Mouse (Mus musculus) intestine, embryonic 14.5 days (tissue): ENCODE measurements around the gene Ndfip2. TPM values are rescaled to one million over a fixed set of nuclear protein-coding genes. Genes with fewer than 3 reads are reported as not detected.

Experiments
- ATAC-seq: fragments of 200-750 bp; cut with Nextera tagmentation; replicated peaks from 2 replicates; pipeline ENCODE4 v1.8.0; 2017; ENCODE audit warnings: low read depth, moderate number of reproducible peaks, moderate TSS enrichment, moderate library complexity; ENCODE audit not compliant: low FRiP score, low TSS enrichment
- DNase-seq: peaks from one replicate; pipeline ENCODE4 v3.0.0-alpha.2; 2018; ENCODE audit warnings: low spot score
- H3K27ac ChIP-seq: fragments of 300-500 bp; sonication (generic); 2 replicates; pipeline ENCODE4 v1.5.1; 2014; ENCODE audit warnings: low read depth, mild to moderate bottlenecking, control low read depth
- H3K27me3 ChIP-seq: fragments of 300-500 bp; sonication (generic); replicated peaks from 2 replicates; pipeline ENCODE4 v1.6.1; 2014; ENCODE audit warnings: low read length, control low read depth; ENCODE audit not compliant: control insufficient read depth, insufficient read depth
- H3K36me3 ChIP-seq: fragments of 300-500 bp; sonication (generic); 2 replicates; pipeline ENCODE4 v1.6.1; 2014; ENCODE audit warnings: low read length, control low read depth; ENCODE audit not compliant: control insufficient read depth, insufficient read depth
- H3K4me1 ChIP-seq: fragments of 300-500 bp; sonication (generic); replicated peaks from 2 replicates; pipeline ENCODE4 v1.6.1; 2014; ENCODE audit warnings: low read length, control low read depth, mixed read lengths; ENCODE audit not compliant: control insufficient read depth, insufficient read depth
- H3K4me2 ChIP-seq: fragments of 300-500 bp; sonication (generic); 2 replicates; pipeline ENCODE4 v1.6.1; 2014; ENCODE audit warnings: low read length
- H3K4me3 ChIP-seq: fragments of 300-500 bp; sonication (generic); 2 replicates; pipeline ENCODE4 v1.5.1; 2014; ENCODE audit warnings: low read depth, low read length, control low read depth, mixed read lengths
- H3K9ac ChIP-seq: fragments of 300-500 bp; sonication (generic); 2 replicates; pipeline ENCODE4 v1.6.1; 2014; ENCODE audit warnings: mild to moderate bottlenecking, low read length
- H3K9me3 ChIP-seq: fragments of 300-500 bp; sonication (generic); 2 replicates; pipeline ENCODE4 v1.6.1; 2016; ENCODE audit warnings: low read length, control low read depth; ENCODE audit not compliant: control insufficient read depth
- WGBS: fragments of 180-500 bp; shearing (Covaris S2); extraction: QIAGEN DNeasy Blood & Tissue Kit; methylation state at CpG from one replicate; pipeline ENCODE4 v1.1.7; 2014; 5-methylcytosine and 5-hydroxymethylcytosine counted together
- polyA plus RNA-seq: library from polyadenylated mRNA; unstranded; fragments of >200 nt; fragmentation: Nextera tagmentation; extraction: Ambion mirVana; gene quantifications from 2 replicates; pipeline ENCODE4 v1.2.1, GENCODE M21; 2014

The Ndfip2 gene
- polyA plus RNA-seq, 1 experiment from 2014 or later: 95.3 TPM

- H3K36me3 ChIP-seq: no peaks in the 10 kb centered on the region
- H3K9me3 ChIP-seq: no peaks in the 10 kb centered on the region
- no peaks in the 10 kb centered on the region for H3K27me3 ChIP-seq
- no peak overlapping the region for H3K9ac ChIP-seq
- ATAC-seq: no peak
- peaks cover 4% of the 10 kb centered on the region; the same call in 1 of the 2 replicates for H3K4me1 ChIP-seq
- no peak overlapping the region for H3K4me3 ChIP-seq
- H3K4me2 ChIP-seq: no peak overlapping the region
- 58% methylated on average over 6 of the region's 6 CpGs for WGBS
- DNase-seq: no peak
- no peak overlapping the region for H3K27ac ChIP-seq
These were observed 8.7 kb downstream of the Ndfip2 start for GRCm38 (mm10) chr14:105267095-105267494.

GRCm38 (mm10) chr14:105272030-105272429 is 13.7 kb downstream of the Ndfip2 start:
- Histone ChIP-seq H3K4me3 (no peak overlapping the region), H3K4me1 (peaks cover 5% of the 10 kb centered on the region; the same call in 1 of the 2 replicates), H3K4me2 (no peak overlapping the region), H3K9ac (no peak overlapping the region), H3K36me3 (no peaks in the 10 kb centered on the region), H3K27ac (no peak overlapping the region), H3K9me3 (no peaks in the 10 kb centered on the region), H3K27me3 (no peaks in the 10 kb centered on the region)
- DNase-seq (no peak), ATAC-seq (no peak)
- 84% methylated on average over 6 of the region's 6 CpGs for WGBS

- Histone ChIP-seq H3K4me1 (peaks cover 4% of the 10 kb centered on the region; the same call in 1 of the 2 replicates), H3K27me3 (no peaks in the 10 kb centered on the region), H3K4me3 (no peak overlapping the region), H3K9me3 (no peaks in the 10 kb centered on the region), H3K27ac (no peak overlapping the region), H3K9ac (no peak overlapping the region), H3K36me3 (no peaks in the 10 kb centered on the region), H3K4me2 (no peak overlapping the region)
- ATAC-seq (no peak), DNase-seq (no peak)
- WGBS: 87% methylated on average over 4 of the region's 4 CpGs
These were observed 14.2 kb downstream of the Ndfip2 start for GRCm38 (mm10) chr14:105272539-105272938.

GRCm38 (mm10) chr14:105275196-105275595 is 16.8 kb downstream of the Ndfip2 start:
- ATAC-seq: no peak
- Histone ChIP-seq H3K9ac (no peak overlapping the region), H3K27me3 (no peaks in the 10 kb centered on the region), H3K27ac (no peak overlapping the region), H3K9me3 (no peaks in the 10 kb centered on the region), H3K4me2 (no peak overlapping the region), H3K4me3 (no peak overlapping the region), H3K4me1 (peaks cover 4% of the 10 kb centered on the region; the same call in 1 of the 2 replicates), H3K36me3 (no peaks in the 10 kb centered on the region)
- WGBS: 56% methylated on average over 5 of the region's 5 CpGs
- no peak for DNase-seq

DNA sequence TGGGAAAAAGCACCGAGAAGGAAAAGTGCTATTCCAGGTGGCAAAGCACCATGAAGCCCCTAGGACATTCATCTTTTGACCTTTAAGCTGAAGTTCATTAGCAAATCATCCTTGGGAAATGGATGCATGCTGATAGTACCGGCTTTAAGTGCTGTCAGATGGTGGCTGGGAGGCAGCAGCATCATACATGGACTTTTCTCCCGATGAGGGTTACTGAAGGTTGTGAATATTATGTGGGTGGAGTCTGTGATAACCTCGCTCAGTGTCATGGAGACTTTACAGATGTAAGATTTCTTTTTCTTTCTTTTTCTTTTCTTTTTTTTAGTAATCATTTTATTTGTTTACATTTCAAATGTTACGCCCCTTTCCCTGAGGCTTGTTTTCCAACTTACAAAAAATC is 18.9 kb downstream of the Ndfip2 start:
- DNase-seq (no peak), ATAC-seq (no peak)
- Histone ChIP-seq H3K9ac (no peak overlapping the region), H3K4me3 (no peak overlapping the region), H3K4me1 (peaks cover 7% of the 10 kb centered on the region; the same call in 1 of the 2 replicates), H3K36me3 (no peaks in the 10 kb centered on the region), H3K27me3 (no peaks in the 10 kb centered on the region), H3K9me3 (no peaks in the 10 kb centered on the region), H3K27ac (no peak overlapping the region), H3K4me2 (no peak overlapping the region)
- WGBS: 77% methylated on average over 5 of the region's 5 CpGs

- no peak for DNase-seq
- no peak overlapping the region for H3K27ac ChIP-seq
- no peak overlapping the region for H3K4me2 ChIP-seq
- no peak overlapping the region for H3K4me3 ChIP-seq
- ATAC-seq: no peak
- H3K9ac ChIP-seq: no peak overlapping the region
- no peaks in the 10 kb centered on the region for H3K27me3 ChIP-seq
- 94% methylated on average over 3 of the region's 3 CpGs for WGBS
- 0 out of 2 replicates have a peak, but pooled peaks cover 6% of the 10 kb centered on the region for H3K36me3 ChIP-seq
- H3K4me1 ChIP-seq: peaks cover 4% of the 10 kb centered on the region; the same call in 1 of the 2 replicates
- H3K9me3 ChIP-seq: no peaks in the 10 kb centered on the region
These were observed 25.7 kb downstream of the Ndfip2 start for GRCm38 (mm10) chr14:105284062-105284461.

DNA sequence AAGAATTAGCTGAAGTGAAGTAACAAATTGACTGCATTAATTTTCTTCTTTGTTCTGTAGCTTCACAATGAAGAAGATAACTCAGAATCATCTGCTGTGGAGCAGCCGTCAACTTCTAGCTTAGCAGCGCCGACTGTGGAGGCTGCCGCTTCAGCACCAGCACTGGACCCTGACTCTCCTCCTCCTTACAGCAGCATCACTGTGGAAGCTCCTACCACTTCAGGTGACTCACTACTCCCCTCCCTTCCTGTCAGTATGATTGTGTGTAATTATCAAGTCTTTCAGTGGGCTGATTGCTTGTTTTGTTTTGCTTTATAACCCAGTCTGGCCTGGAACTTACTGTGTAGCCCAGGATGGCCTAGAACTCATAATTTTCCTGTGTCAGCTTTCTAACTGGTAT is 29.2 kb downstream of the Ndfip2 start:
- Histone ChIP-seq H3K4me1 (no peaks in the 10 kb centered on the region), H3K4me2 (no peak overlapping the region), H3K9ac (no peak overlapping the region), H3K36me3 (peaks cover 17% of the 10 kb centered on the region), H3K4me3 (no peak overlapping the region), H3K27me3 (no peaks in the 10 kb centered on the region), H3K27ac (no peak overlapping the region), H3K9me3 (no peaks in the 10 kb centered on the region)
- no peak for ATAC-seq
- WGBS: 94% methylated on average over 4 of the region's 4 CpGs
- DNase-seq: no peak

GRCm38 (mm10) chr14:105287972-105288371 is 29.6 kb downstream of the Ndfip2 start:
- ATAC-seq (no peak), DNase-seq (no peak)
- Histone ChIP-seq H3K27me3 (no peaks in the 10 kb centered on the region), H3K4me3 (no peak overlapping the region), H3K36me3 (peaks cover 20% of the 10 kb centered on the region), H3K9me3 (no peaks in the 10 kb centered on the region), H3K4me1 (no peaks in the 10 kb centered on the region), H3K4me2 (no peak overlapping the region), H3K27ac (no peak overlapping the region), H3K9ac (no peak overlapping the region)
- WGBS: 88% methylated on average over 2 of the region's 2 CpGs

- 96% methylated on average over 4 of the region's 4 CpGs for WGBS
- no peaks in the 10 kb centered on the region for H3K27me3 ChIP-seq
- H3K9me3 ChIP-seq: no peaks in the 10 kb centered on the region
- ATAC-seq (no peak), DNase-seq (no peak)
- no peak overlapping the region for H3K9ac ChIP-seq
- H3K27ac ChIP-seq: no peak overlapping the region
- no peak overlapping the region for H3K4me3 ChIP-seq
- peaks cover 23% of the 10 kb centered on the region for H3K36me3 ChIP-seq
- H3K4me2 ChIP-seq: no peak overlapping the region
- no peaks in the 10 kb centered on the region for H3K4me1 ChIP-seq
These were observed 30.2 kb downstream of the Ndfip2 start for GRCm38 (mm10) chr14:105288529-105288928.
